Mouse (Mus musculus) thymus, adult 2 months (tissue): Measurements from ENCODE around the gene Atp2b4.

ENCODE experiments used
- CTCF ChIP-seq: fragments of 200-500 bp; IDR thresholded peaks from 2 replicates; pipeline ENCODE4 v1.5.1; 2012; ENCODE audit warnings: mild to moderate bottlenecking, control low read depth, low read length, moderate library complexity, borderline replicate concordance; ENCODE audit not compliant: control insufficient read depth, poor library complexity, insufficient read depth; ENCODE audit errors: extremely low read depth
- POLR2A ChIP-seq: fragments of 200-500 bp; IDR thresholded peaks from 2 replicates; pipeline ENCODE4 v1.6.1; 2012; ENCODE audit warnings: mild to moderate bottlenecking, low read length, control low read depth, moderate library complexity; ENCODE audit not compliant: control insufficient read depth, poor library complexity, insufficient read depth; ENCODE audit errors: extremely low read depth

DNA sequence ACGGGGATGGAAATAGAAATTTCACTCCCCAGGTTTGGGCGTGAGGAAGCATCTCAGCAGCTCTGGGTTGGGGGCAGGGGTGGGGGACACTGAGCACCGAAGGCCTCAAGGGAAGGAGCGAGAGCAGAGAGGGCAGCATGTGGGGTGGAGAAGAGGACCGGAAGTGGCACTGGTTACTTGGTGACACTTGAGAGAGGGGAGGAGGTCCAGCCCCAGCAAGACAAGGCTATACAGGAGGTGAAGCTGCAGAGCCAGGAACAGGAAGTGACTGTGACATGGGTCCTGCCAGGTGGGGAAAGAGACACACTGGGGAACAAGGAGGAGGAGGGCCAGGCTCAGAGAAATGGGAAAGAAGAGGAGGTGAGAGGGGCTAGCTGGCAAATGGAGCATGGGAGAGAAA, 20.3 kb upstream of the Atp2b4 start:
- no peak for TF ChIP-seq CTCF
- TF ChIP-seq POLR2A, result no peak
